Mouse (Mus musculus) layer of hippocampus, adult 18-20 months (tissue): ENCODE results near the gene Usp24. TPM values are rescaled to one million over a fixed set of nuclear protein-coding genes. Genes with fewer than 3 reads are reported as not detected.

ENCODE experiments used
- DNase-seq, 2 experiments: peaks; one replicate each; pipeline ENCODE4 v3.0.0; 2022; ENCODE audit warnings: low spot score in 2 of 2
- total RNA-seq, 2 experiments: library from RNA; stranded (reverse); gene quantifications; 2 replicates each; pipeline ENCODE4 v1.2.3; 2021

Usp24 gene
- total RNA-seq, 2 experiments from 2014 or later, result 41.7 to 42.7 TPM

GRCm38 (mm10) chr4:106426286-106426685 is 110.3 kb downstream of the Usp24 start:
- no peak for DNase-seq

- no peak for DNase-seq
Observed at GRCm38 (mm10) chr4:106428616-106429015, 112.6 kb downstream of the Usp24 start.

- DNase-seq, result no peak
Observed at GRCm38 (mm10) chr4:106429106-106429505, 113.1 kb downstream of the Usp24 start.

- DNase-seq, result no peak
Observed at GRCm38 (mm10) chr4:106430431-106430830, 114.4 kb downstream of the Usp24 start.

GRCm38 (mm10) chr4:106435426-106435825 is 119.4 kb downstream of the Usp24 start:
- DNase-seq, result no peak

- DNase-seq, result no peak
Observed at GRCm38 (mm10) chr4:106436475-106436874, 120.5 kb downstream of the Usp24 start.

GRCm38 (mm10) chr4:106437207-106437606 is 121.2 kb downstream of the Usp24 start:
- peak in 1 of 2 experiments; percentile 36 for DNase-seq

- DNase-seq, result no peak
Observed at GRCm38 (mm10) chr4:106438763-106439162, 122.8 kb downstream of the Usp24 start.

GRCm38 (mm10) chr4:106443182-106443581 is 127.2 kb downstream of the Usp24 start:
- no peak for DNase-seq

- no peak for DNase-seq
Observed at GRCm38 (mm10) chr4:106449306-106449705, 133.3 kb downstream of the Usp24 start.

GRCm38 (mm10) chr4:106452401-106452800 is 136.4 kb downstream of the Usp24 start:
- no peak for DNase-seq

- no peak for DNase-seq
Observed at GRCm38 (mm10) chr4:106453108-106453507, 137.1 kb downstream of the Usp24 start.

GRCm38 (mm10) chr4:106453516-106453915 is 137.5 kb downstream of the Usp24 start:
- no peak for DNase-seq

- no peak for DNase-seq
Observed at GRCm38 (mm10) chr4:106454541-106454940, 138.5 kb downstream of the Usp24 start.

- no peak for DNase-seq
Observed at GRCm38 (mm10) chr4:106462016-106462415, 146.0 kb downstream of the Usp24 start.

- DNase-seq, result no peak
Observed at GRCm38 (mm10) chr4:106462524-106462923, 146.5 kb downstream of the Usp24 start.

- DNase-seq, result no peak
Observed at GRCm38 (mm10) chr4:106463174-106463801, 147.3 kb downstream of the Usp24 start.

- no peak for DNase-seq
Observed at GRCm38 (mm10) chr4:106467420-106468110, 151.6 kb downstream of the Usp24 start.

GRCm38 (mm10) chr4:106470921-106471320 is 154.9 kb downstream of the Usp24 start:
- DNase-seq, result no peak

GRCm38 (mm10) chr4:106472335-106472734 is 156.3 kb downstream of the Usp24 start:
- DNase-seq, result peak; percentile 68 to 89

GRCm38 (mm10) chr4:106474241-106474640 is 158.2 kb downstream of the Usp24 start:
- DNase-seq, result peak; percentile 35 to 73

GRCm38 (mm10) chr4:106480545-106480944 is 164.5 kb downstream of the Usp24 start:
- DNase-seq, result no peak

GRCm38 (mm10) chr4:106483215-106483727 is 167.3 kb downstream of the Usp24 start:
- no peak for DNase-seq
